Mouse (Mus musculus) thymus, adult 2 months (tissue): Measurements from ENCODE around the gene Ubtf.

Experiments
- CTCF ChIP-seq: fragments of 200-500 bp; IDR thresholded peaks from 2 replicates; pipeline ENCODE4 v1.5.1; 2012; ENCODE audit warnings: mild to moderate bottlenecking, control low read depth, low read length, moderate library complexity, borderline replicate concordance; ENCODE audit not compliant: control insufficient read depth, poor library complexity, insufficient read depth; ENCODE audit errors: extremely low read depth
- POLR2A ChIP-seq: fragments of 200-500 bp; IDR thresholded peaks from 2 replicates; pipeline ENCODE4 v1.6.1; 2012; ENCODE audit warnings: mild to moderate bottlenecking, low read length, control low read depth, moderate library complexity; ENCODE audit not compliant: control insufficient read depth, poor library complexity, insufficient read depth; ENCODE audit errors: extremely low read depth

GRCm38 (mm10) chr11:102361776-102362495 is 42.4 kb upstream of the Ubtf start:
- no peak for TF ChIP-seq CTCF
- TF ChIP-seq POLR2A, result no peak
